Mouse (Mus musculus): ENCODE measurements around the gene Fgd5.
"Not testable (repeated sequence)": the region's sequence is repeated elsewhere in the genome, so short reads cannot be mapped to it uniquely, and the experiment has no call there.

Gene Fgd5

DNA sequence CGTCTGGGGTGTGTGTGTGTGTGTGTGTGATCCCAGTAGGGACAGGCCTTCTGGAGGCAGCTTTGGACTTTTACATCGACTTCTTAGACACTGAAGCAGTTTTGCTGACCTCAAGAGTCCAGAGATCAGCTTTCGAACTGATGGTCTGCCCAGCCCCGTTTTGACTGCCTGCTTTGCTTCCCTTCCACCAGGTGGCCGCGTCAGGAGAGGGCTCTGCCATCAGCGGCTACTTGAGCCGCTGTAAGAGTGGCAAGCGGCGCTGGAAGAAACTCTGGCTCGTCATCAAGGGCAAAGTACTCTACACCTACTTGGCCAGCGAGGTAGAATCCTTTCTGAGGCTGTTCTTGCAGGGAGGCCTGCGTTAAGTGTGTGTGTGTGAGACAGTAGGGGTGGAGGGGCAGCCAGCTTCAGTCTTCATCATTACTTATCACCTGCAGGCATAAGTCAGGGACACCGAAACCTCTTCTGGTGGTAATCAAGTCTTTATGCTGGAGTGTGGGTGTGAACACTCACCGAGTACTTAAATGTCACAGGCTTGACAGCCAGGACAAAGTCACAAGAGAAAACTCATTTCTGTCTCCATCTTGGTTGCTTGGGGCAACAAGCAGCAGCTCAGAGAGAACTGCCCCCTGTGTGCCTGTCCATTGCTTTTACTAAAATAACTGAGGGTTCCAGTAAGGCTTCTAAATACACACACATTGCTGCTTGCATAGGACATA lies 92.6 kb downstream of the Fgd5 start:
- DNase-seq = no peak

DNA sequence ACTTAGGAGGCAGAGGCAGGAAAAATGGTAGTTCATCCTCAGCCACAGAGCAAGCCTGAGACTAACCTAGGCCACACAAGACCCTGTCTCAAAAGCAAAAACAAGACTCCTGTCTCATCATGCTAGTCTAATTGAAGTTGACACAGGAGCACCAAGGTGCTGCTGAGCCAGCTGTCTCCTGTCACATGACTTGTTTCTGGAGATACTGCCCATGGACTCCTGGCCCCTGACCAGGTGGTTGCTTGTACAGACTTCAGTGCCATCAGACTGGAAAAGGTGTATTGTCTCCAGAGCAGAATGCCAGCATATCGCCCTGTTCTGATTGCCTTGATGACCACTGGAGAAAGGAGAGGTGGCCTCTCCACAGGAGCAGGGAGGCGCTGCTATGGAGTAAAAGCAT lies 102.1 kb downstream of the Fgd5 start:
- DNase-seq = no peak

DNA sequence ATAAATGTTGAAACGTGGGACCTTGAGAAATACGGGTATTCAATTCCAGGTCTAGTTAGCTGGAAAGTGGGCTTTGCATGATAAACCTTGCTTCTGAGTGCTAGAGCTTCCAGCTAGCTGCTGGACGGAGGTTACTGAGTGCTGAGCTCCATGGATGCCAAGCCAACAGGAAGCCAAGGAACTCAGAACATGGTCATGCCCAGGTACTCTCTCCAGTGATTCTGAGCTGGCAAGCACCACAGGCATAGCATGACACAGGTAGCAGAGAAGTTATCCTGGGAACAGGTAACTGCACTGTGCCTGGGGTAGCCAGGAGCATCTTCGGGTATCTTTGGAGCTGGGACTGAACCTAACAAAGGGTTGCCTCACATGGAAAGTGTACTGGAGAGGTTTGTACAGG lies 104.1 kb downstream of the Fgd5 start:
- no peak for DNase-seq

DNA sequence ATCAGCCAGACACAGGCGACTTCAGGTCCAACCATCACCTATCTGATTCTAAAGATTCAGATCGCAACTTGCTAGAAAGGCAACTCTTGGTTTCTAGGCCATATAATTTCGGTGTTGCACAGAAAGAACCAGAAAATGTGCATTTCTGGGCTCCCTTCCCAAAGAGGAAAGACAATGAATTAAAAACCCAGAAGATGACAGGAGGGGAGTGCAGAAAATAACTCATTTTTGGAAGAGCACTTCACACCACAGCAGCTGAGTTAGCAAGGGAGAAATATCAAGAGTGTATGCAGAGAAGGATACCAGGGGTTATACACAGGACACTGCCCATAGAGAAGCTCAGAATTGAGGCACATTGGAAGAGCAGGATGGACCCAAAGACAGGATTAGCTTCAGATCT lies 106.3 kb downstream of the Fgd5 start:
- no peak for DNase-seq

DNA sequence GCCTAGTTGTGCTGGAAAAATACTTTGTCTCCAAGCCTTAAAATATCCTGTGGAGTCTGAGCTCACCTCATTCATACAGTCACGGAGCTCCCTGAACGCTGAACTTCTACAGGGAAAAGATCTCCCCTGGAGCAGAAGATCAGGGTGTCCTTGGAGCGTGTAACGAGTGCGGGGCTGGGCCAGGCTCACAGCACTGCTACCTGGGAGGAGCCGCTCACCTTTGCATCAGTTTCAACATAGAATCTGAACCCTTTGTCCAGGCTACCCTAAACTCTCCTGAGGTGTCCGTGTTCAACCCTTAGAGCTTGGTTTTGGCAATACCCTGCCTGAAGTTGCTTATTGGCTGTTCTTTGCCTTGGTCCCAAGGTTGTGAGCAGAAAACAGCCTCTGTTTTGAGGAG lies 110.5 kb downstream of the Fgd5 start:
- not testable (repeated sequence) for DNase-seq

DNA sequence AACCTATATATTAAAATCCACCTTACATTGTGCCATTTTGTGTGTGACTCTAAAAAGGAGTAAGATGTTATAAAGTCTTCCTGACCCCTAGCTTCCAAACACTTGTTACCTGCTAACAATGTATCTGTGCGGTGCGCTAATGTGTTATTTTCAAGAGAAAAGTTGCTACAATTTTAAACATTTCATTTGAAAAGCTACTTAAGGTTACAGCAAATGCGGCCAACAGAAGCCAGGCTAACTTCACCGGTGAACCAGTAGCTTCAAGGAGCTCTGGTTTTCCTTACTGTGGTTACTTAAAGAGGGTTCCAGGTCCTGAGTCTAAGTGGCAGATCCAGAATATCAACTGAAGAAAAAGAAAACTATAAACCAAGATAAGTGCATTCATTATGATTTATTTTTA lies 111.3 kb downstream of the Fgd5 start:
- no peak for DNase-seq

DNA sequence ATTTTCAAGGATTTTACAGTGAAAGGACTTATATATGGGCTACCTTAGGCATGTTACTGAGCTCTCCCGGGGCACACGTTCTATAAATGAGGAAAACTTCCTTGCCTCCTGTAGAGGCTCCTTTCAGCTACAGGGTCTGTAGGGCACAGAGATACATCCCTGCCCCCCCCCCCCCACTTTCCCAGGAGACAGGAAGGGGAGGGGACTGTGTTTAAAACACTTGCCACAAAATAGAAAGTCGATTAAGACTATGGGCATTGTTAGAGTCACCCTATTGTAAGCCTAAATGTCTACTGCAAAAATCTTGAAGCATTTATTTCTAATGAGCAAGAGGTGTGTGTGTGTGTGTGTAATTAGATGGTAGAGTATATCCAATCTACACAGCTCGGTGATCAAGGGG lies 111.8 kb downstream of the Fgd5 start:
- DNase-seq = no peak

DNA sequence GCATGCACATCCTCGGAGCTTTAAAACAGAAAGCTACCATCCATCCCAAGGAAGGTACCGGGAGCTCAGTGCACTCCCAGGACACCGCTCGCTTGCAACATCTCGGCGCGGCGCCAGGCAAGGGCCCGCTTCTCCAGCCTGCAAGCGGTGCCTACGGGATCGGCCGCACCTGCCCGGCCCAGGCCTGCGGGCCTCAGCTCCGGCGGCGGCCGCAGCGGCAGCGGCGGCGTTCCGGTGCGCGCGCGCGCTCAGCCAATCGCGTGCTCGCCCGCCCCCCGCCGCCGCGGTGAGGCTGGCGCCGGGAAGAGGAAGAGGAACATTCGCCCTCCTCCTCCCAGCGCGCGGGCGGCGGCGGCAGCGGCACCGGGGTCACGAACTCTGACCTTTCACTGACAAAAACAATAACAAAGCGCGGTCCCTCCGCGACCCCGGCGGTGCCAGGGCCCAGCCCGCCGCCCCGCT lies 112.5 kb downstream of the Fgd5 start, which contains the start of gene Nr2c2:
Gene Nr2c2, plus strand, starts transcription at position 261 of the 462 bp plus-strand sequence.
- DNase-seq = peak; percentile 93

DNA sequence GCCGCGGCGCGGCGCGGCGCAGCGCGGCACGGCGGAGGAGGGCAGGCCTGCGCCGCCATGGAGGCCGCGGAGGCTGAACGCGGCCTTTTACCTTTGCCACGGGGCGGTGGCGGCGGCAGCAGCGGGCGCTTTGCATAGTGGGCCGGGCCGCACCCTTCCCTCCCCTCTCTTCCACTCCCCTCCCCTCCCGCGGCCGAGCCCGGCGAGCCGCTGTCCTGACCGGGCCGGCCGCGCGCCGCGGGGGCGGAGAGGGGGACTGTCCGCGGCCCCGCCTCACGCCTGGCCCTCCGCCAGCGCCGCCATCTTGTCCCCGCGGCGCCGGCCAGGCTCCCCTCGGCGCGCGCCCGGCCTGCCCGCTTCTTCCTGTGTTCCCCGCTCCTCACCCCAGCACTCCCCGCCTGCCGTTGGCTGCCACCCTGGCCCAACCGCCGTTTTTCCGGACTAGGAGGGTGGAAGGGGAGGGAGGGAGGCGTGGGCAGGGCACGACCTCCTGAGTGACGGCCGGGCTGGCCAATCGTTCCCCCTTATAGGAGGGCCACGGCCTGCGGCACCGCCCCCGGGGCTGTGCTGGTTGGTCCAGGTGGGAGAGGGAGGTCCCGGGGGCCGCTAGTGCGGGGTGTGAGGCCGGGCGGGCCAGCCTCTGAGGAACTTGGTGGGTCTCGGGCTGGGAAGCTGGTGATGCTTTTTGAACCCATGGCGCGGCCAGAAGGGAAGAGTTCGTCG lies 113.2 kb downstream of the Fgd5 start:
- DNase-seq = peak; percentile 100

DNA sequence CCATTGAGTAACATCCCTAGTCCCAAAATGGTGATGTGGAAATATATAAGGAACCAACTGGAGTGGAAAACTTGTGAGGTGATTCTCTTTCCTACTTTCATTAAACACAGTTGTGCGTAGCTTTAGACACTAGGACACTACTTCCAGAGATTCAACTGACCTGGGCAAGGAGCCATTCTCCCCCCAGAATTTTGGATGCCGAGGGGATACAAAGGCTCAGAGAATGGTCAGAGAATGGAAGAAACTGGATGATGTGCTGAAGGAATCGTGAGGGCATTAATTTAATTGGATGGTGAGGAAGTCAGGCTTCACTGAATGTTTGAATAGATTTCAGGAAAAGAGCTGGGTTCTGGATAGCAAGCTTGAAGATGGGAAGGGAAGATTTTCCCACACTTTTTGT lies 114.1 kb downstream of the Fgd5 start:
- DNase-seq = no peak

DNA sequence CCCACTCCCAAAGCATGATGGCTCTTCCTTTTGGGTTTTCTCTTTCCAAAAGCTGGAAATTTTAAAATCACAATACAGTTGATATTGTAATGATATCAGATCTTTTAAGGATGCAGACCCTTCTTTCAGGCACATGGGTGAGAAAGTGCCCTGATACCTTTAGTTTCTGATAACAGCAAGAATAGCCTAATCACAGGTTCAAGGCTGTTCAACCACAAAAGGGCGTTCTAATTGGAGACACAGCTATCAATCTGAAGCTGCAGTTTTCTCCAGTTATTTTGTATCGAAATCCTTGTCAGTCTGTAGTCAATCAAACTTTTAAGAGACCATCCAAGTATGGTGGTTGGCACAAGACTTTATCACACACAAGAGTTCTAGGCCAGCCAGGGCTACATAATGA lies 115.2 kb downstream of the Fgd5 start:
- no peak for DNase-seq

DNA sequence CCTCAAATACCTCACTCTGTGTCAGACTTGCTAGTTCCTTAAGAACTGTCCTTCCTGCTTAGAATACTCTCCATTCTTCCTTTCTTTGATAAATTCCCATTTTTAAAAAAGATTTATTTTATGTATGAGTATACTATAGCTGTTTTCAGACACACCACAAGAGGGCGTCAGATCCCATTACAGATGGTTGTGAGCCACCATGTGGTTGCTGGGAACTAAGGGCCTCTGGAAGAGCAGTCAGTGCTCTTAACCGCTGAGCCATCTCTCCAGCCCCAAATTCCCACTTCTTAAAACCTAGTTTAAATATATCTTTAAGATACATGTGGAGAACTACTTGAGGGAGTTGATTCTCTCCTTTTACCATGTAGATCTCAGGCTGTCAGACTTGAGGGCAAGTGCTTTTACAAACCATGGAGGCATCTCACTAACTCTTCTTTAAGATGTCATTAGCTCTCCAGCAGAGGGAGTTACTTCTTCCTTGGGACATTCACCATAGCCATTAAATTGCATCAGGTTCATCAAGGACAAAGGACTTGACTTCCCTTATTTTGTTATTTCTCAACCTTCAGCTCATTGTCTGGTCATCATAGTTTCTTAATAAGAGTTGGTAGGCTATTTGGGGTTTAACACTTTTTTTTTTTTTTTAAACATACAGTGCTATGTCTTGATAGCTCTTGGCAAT lies 122.1 kb downstream of the Fgd5 start:
- DNase-seq = no peak

DNA sequence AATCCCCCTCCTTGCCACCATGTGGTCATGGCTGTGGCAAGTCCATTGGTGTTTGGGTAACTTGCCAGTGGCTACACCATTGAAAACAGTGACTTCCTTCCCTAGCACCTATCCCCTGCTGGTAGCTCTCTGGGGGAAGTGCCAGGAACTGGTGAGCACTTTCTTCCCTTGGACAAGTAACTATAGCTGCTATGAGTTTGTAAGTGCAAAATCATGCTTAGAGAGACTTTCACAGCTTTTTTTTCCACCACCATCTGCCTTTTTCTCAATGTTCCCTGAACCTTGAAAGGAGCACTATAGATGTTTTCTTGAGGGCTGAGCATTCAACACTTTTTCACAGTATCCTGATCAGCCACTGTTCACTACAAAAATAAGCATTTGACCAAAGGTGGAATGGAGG lies 145.9 kb downstream of the Fgd5 start:
- no peak for DNase-seq

All from thymus, postnatal 14 days (tissue).